Mouse (Mus musculus): ENCODE measurements around the gene Gsn. TPM values are rescaled to one million over a fixed set of nuclear protein-coding genes. Genes with fewer than 3 reads are reported as not detected.
A peak's percentile ranks its signal among the peaks of the same experiment; 100 is the strongest.

Gsn gene
- total RNA-seq, 1 experiment: 165 TPM

DNA sequence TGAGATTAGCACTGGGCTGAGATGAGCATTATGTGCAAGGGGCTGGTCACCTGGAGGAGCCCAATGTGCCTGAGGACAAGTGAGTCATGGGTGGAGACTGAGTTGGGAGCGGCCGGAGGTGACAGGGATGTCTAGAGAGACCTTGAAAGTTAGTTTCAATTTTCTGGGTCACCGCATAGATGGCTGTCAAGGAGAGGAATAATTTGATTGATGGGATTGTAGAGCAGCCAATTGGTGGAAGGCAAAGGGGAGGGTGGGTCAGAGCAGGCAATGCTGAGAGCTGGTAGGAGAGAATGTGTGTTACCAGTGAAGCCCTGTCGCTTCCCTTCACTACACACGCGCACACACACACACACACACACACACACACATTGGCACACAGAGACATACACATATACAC is 13.0 kb downstream of the Gsn start:
- H3K27ac ChIP-seq (ENCODE audit: insufficient read depth, low read depth, low read length, poor library complexity, severe bottlenecking): no peak overlapping the region
- in situ Hi-C loops (cut with MboI; ENCODE audit: low sequenced_read_pairs in 2 of 2, unreplicated experiment in 2 of 2): no loop called here

DNA sequence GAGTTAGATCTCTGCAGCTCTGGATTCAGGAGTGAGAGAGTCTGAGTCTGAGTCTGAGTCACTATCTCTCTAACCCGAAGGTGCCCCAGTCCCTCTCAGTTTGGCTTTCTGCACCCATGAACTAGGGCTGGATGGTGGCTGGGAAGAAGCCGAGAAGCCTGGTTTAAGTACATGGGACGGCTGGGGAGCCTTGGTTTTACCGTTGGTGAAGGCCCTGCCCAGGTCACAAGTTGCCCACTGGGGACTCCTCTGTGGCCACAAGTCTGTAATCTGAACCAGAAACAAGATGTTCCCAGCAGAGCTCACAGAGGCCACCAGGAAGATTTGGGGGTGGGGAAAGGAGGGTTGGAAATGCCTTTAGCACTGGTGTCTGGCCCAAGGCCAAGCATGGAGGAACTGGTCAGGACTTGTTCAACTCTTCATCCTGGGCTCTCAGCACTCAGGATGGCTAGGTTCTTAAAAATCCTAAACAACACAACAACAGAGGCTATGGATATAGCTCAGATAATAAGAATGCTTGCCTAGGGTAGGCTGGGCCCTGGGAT is 13.6 kb downstream of the Gsn start:
- no peak for DNase-seq (ENCODE audit: low read depth, low spot score)
- peaks cover 5 to 32% of the 10 kb centered on the region in 2 experiments; a peak in 3 of 4 replicates for H3K4me1 ChIP-seq (ENCODE audit: control insufficient read depth in 2 of 2, insufficient read depth in 2 of 2, low read length in 2 of 2, poor library complexity in 1 of 2)
- no peaks in the 10 kb centered on the region for H3K9me3 ChIP-seq (ENCODE audit: control insufficient read depth, insufficient read depth, low read depth, low read length)
- H3K36me3 ChIP-seq (ENCODE audit: control insufficient read depth, insufficient read depth, low read length, poor library complexity, severe bottlenecking): no peaks in the 10 kb centered on the region
- no peak overlapping the region for H3K27ac ChIP-seq (ENCODE audit: insufficient read depth, low read depth, low read length, poor library complexity, severe bottlenecking)
- TF ChIP-seq MAFK (IDR thresholded peaks at IDR 0.05; ENCODE audit: insufficient read depth, low read depth, low read length): no peak
- TF ChIP-seq HCFC1 (IDR thresholded peaks at IDR 0.05; ENCODE audit: borderline replicate concordance, insufficient read depth, low read length): no peak
- no peak for TF ChIP-seq ZNF384 (IDR thresholded peaks at IDR 0.05; ENCODE audit: low read depth, low read length)
- TF ChIP-seq ZC3H11A (IDR thresholded peaks at IDR 0.05; ENCODE audit: borderline replicate concordance, low read depth, low read length): no peak
- TF ChIP-seq CHD2 (IDR thresholded peaks at IDR 0.05; ENCODE audit: low read depth, low read length): no peak
- in situ Hi-C loops (cut with MboI; ENCODE audit: low sequenced_read_pairs in 2 of 2, unreplicated experiment in 2 of 2): no loop called here
- H3K4me3 ChIP-seq (ENCODE audit: insufficient read depth in 1 of 2, low read depth in 1 of 2, low read length in 2 of 2, poor library complexity in 1 of 2, severe bottlenecking in 1 of 2): no peak overlapping the region
- no peak overlapping the region for H3K9ac ChIP-seq (ENCODE audit: insufficient read depth, low read depth, low read length, poor library complexity, severe bottlenecking)

More for the DNA sequence above, 13.0 kb downstream of the Gsn start:
- H3K9me3 ChIP-seq (ENCODE audit: control insufficient read depth, insufficient read depth, low read depth, low read length): no peaks in the 10 kb centered on the region
- no peak overlapping the region for H3K4me3 ChIP-seq (ENCODE audit: insufficient read depth in 1 of 2, low read depth in 1 of 2, low read length in 2 of 2, poor library complexity in 1 of 2, severe bottlenecking in 1 of 2)
- H3K4me1 ChIP-seq (ENCODE audit: control insufficient read depth in 2 of 2, insufficient read depth in 2 of 2, low read length in 2 of 2, poor library complexity in 1 of 2): peaks cover 5 to 32% of the 10 kb centered on the region in 2 experiments; a peak in 3 of 4 replicates
- no peak overlapping the region for H3K9ac ChIP-seq (ENCODE audit: insufficient read depth, low read depth, low read length, poor library complexity, severe bottlenecking)
- DNase-seq (ENCODE audit: low read depth, low spot score): no peak
- TF ChIP-seq ZNF384 (IDR thresholded peaks at IDR 0.05; ENCODE audit: low read depth, low read length) (no peak), HCFC1 (IDR thresholded peaks at IDR 0.05; ENCODE audit: borderline replicate concordance, insufficient read depth, low read length) (no peak), MAFK (IDR thresholded peaks at IDR 0.05; ENCODE audit: insufficient read depth, low read depth, low read length) (no peak), ZC3H11A (IDR thresholded peaks at IDR 0.05; ENCODE audit: borderline replicate concordance, low read depth, low read length) (no peak), CHD2 (IDR thresholded peaks at IDR 0.05; ENCODE audit: low read depth, low read length) (no peak)
- H3K36me3 ChIP-seq (ENCODE audit: control insufficient read depth, insufficient read depth, low read length, poor library complexity, severe bottlenecking): no peaks in the 10 kb centered on the region

DNA sequence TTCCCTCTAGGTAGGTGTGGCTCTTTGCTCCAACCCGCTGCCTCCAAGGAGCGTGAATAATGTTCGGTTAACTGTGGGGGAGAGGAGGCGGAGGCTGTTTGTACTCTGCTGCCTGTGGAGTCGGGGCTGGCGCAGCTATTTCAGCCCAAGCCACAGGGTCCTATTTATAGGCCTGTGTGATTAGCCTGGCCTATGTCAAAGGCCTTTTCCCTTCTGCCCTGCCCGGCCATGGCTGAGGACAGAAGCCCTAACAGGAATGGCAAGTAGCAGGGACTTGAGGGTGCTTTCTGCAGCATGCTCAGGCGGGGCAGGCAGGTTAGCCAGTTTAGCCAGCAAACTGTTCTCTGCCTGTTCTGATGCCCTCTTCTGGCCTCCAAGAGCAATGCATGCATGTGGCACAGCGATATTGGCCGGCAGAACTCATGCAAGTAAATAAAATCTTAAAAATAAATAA is 14.4 kb downstream of the Gsn start:
- H3K27ac ChIP-seq (ENCODE audit: insufficient read depth, low read depth, low read length, poor library complexity, severe bottlenecking): no peak overlapping the region
- peak; percentile 45 for DNase-seq (ENCODE audit: low read depth, low spot score)
- H3K9ac ChIP-seq (ENCODE audit: insufficient read depth, low read depth, low read length, poor library complexity, severe bottlenecking): no peak overlapping the region
- in situ Hi-C loops (cut with MboI; ENCODE audit: low sequenced_read_pairs in 2 of 2, unreplicated experiment in 2 of 2): no loop called here
- H3K4me1 ChIP-seq (ENCODE audit: control insufficient read depth in 2 of 2, insufficient read depth in 2 of 2, low read length in 2 of 2, poor library complexity in 1 of 2): peaks cover 3 to 32% of the 10 kb centered on the region in 2 experiments; a peak in 2 of 4 replicates
- no peaks in the 10 kb centered on the region for H3K36me3 ChIP-seq (ENCODE audit: control insufficient read depth, insufficient read depth, low read length, poor library complexity, severe bottlenecking)
- no peak for TF ChIP-seq HCFC1 (IDR thresholded peaks at IDR 0.05; ENCODE audit: borderline replicate concordance, insufficient read depth, low read length)
- no peak for TF ChIP-seq ZNF384 (IDR thresholded peaks at IDR 0.05; ENCODE audit: low read depth, low read length)
- no peak for TF ChIP-seq MAFK (IDR thresholded peaks at IDR 0.05; ENCODE audit: insufficient read depth, low read depth, low read length)
- no peak for TF ChIP-seq ZC3H11A (IDR thresholded peaks at IDR 0.05; ENCODE audit: borderline replicate concordance, low read depth, low read length)
- no peak for TF ChIP-seq CHD2 (IDR thresholded peaks at IDR 0.05; ENCODE audit: low read depth, low read length)
- H3K9me3 ChIP-seq (ENCODE audit: control insufficient read depth, insufficient read depth, low read depth, low read length): no peaks in the 10 kb centered on the region
- peak overlapping the region in 1 of 2 experiments; percentile 48; a peak in 2 of 4 replicates for H3K4me3 ChIP-seq (ENCODE audit: insufficient read depth in 1 of 2, low read depth in 1 of 2, low read length in 2 of 2, poor library complexity in 1 of 2, severe bottlenecking in 1 of 2)

- Histone ChIP-seq H3K36me3 (ENCODE audit: control insufficient read depth, insufficient read depth, low read length, poor library complexity, severe bottlenecking) (no peaks in the 10 kb centered on the region), H3K9ac (ENCODE audit: insufficient read depth, low read depth, low read length, poor library complexity, severe bottlenecking) (no peak overlapping the region), H3K9me3 (ENCODE audit: control insufficient read depth, insufficient read depth, low read depth, low read length) (no peaks in the 10 kb centered on the region), H3K4me1 (ENCODE audit: control insufficient read depth in 2 of 2, insufficient read depth in 2 of 2, low read length in 2 of 2, poor library complexity in 1 of 2) (peaks cover 3 to 28% of the 10 kb centered on the region in 2 experiments; a peak in 2 of 4 replicates), H3K4me3 (ENCODE audit: insufficient read depth in 1 of 2, low read depth in 1 of 2, low read length in 2 of 2, poor library complexity in 1 of 2, severe bottlenecking in 1 of 2) (no peak overlapping the region), H3K27ac (ENCODE audit: insufficient read depth, low read depth, low read length, poor library complexity, severe bottlenecking) (no peak overlapping the region)
- DNase-seq (ENCODE audit: low read depth, low spot score): no peak
- in situ Hi-C loops (cut with MboI; ENCODE audit: low sequenced_read_pairs in 2 of 2, unreplicated experiment in 2 of 2): no loop called here
- no peak for TF ChIP-seq MAFK (IDR thresholded peaks at IDR 0.05; ENCODE audit: insufficient read depth, low read depth, low read length)
- TF ChIP-seq ZC3H11A (IDR thresholded peaks at IDR 0.05; ENCODE audit: borderline replicate concordance, low read depth, low read length): no peak
- TF ChIP-seq HCFC1 (IDR thresholded peaks at IDR 0.05; ENCODE audit: borderline replicate concordance, insufficient read depth, low read length): no peak
- no peak for TF ChIP-seq ZNF384 (IDR thresholded peaks at IDR 0.05; ENCODE audit: low read depth, low read length)
- no peak for TF ChIP-seq CHD2 (IDR thresholded peaks at IDR 0.05; ENCODE audit: low read depth, low read length)
These were observed 15.6 kb downstream of the Gsn start for GRCm38 (mm10) chr2:35271817-35272216.

Data from ES-E14 (cell line).